Mouse (Mus musculus) embryonic fibroblast, embryonic 13.5 days (primary cell): ENCODE measurements around the gene Cldn34b2. TPM values are rescaled to one million over a fixed set of nuclear protein-coding genes. Genes with fewer than 3 reads are reported as not detected.
"Not testable (repeated sequence)": the region's sequence is repeated elsewhere in the genome, so short reads cannot be mapped to it uniquely, and the experiment has no call there.

Experiments used
- H3K27ac ChIP-seq: 2 replicates; pipeline ENCODE4 v1.5.1; 2012; ENCODE audit warnings: low read length, control low read depth, inconsistent platforms; ENCODE audit not compliant: insufficient read depth
- H3K4me1 ChIP-seq: 2 replicates; pipeline ENCODE4 v1.6.1; 2011; ENCODE audit warnings: low read length; ENCODE audit not compliant: control insufficient read depth, insufficient read depth
- H3K4me3 ChIP-seq: 2 replicates; pipeline ENCODE4 v1.5.1; 2011; ENCODE audit warnings: mild to moderate bottlenecking, control low read depth, low read length; ENCODE audit not compliant: insufficient read depth
- CTCF ChIP-seq: IDR thresholded peaks from 2 replicates; pipeline ENCODE4 v1.5.1; 2011; ENCODE audit warnings: mild to moderate bottlenecking, control low read depth, low read length, moderate library complexity, borderline replicate concordance; ENCODE audit not compliant: insufficient read depth
- POLR2A ChIP-seq: IDR thresholded peaks from 2 replicates; pipeline ENCODE4 v1.6.1; 2011; ENCODE audit warnings: low read depth, mild to moderate bottlenecking, control low read depth, low read length, moderate library complexity
- polyA plus RNA-seq: library from polyadenylated mRNA; stranded (reverse); fragments of >200 nt; gene quantifications from 2 replicates; pipeline ENCODE4 v1.2.4, GENCODE M21; 2011; ENCODE audit warnings: low read depth; ENCODE audit not compliant: missing spikeins, insufficient read length

Cldn34b2 gene
- polyA plus RNA-seq, 1 experiment, result not detected

- TF ChIP-seq CTCF (peak; percentile 36; the same call in 1 of the 2 replicates), POLR2A (no peak)
- no peak overlapping the region for H3K27ac ChIP-seq
Measured at GRCm38 (mm10) chrX:155144718-155145117, 16.5 kb upstream of the Cldn34b2 start.

GRCm38 (mm10) chrX:155098024-155098423 is 30.2 kb downstream of the Cldn34b2 start:
- Histone ChIP-seq H3K4me1 (no peaks in the 10 kb centered on the region), H3K4me3 (no peak overlapping the region), H3K27ac (no peak overlapping the region)
- TF ChIP-seq CTCF (no peak), POLR2A (no peak)

More at GRCm38 (mm10) chrX:155144718-155145117, 16.5 kb upstream of the Cldn34b2 start:
- H3K4me1 ChIP-seq, result no peaks in the 10 kb centered on the region
- H3K4me3 ChIP-seq, result no peak overlapping the region

GRCm38 (mm10) chrX:155093566-155093965 is 34.6 kb downstream of the Cldn34b2 start, which contains the start of gene Magea2:
TSS of gene Magea2 (minus strand) at chrX:155093666.
- H3K4me3 ChIP-seq, H3K27ac ChIP-seq, H3K4me1 ChIP-seq: not testable (repeated sequence)

- not testable (repeated sequence) for H3K4me3 ChIP-seq, H3K27ac ChIP-seq, H3K4me1 ChIP-seq
Measured at GRCm38 (mm10) chrX:155089693-155090092, 38.5 kb downstream of the Cldn34b2 start, which contains the start of gene Magea1. TSS of gene Magea1 (minus strand) at chrX:155089793.

Other genes starting within 250 kb of the Cldn34b2 start
- gene Cldn34b1, start 238.1 kb downstream of the Cldn34b2 start, polyA plus RNA-seq, result not detected in 2 replicates
- gene Magea6, start 192.4 kb downstream of the Cldn34b2 start, polyA plus RNA-seq, result not detected in 2 replicates
- gene Magea3, start 178.9 kb downstream of the Cldn34b2 start, polyA plus RNA-seq, result not detected in 2 replicates
- gene Magea8, start 132.6 kb downstream of the Cldn34b2 start, polyA plus RNA-seq, result not detected in 2 replicates
- not detected in 2 replicates for gene Magea5, start 65.3 kb downstream of the Cldn34b2 start, polyA plus RNA-seq
- not detected in 2 replicates for gene Magea1, start 38.6 kb downstream of the Cldn34b2 start, polyA plus RNA-seq
- not detected in 2 replicates for gene Magea2, start 34.7 kb downstream of the Cldn34b2 start, polyA plus RNA-seq
- gene Sat1, start 88.0 kb upstream of the Cldn34b2 start, polyA plus RNA-seq, result 113 and 160 TPM in 2 replicates
- gene Acot9, start 134.0 kb upstream of the Cldn34b2 start, polyA plus RNA-seq, result 75.8 and 90.0 TPM in 2 replicates
- gene Prdx4, start 212.3 kb upstream of the Cldn34b2 start, polyA plus RNA-seq, result 111 and 142 TPM in 2 replicates